Mouse (Mus musculus): ENCODE results near the gene Wwox. TPM values are rescaled to one million over a fixed set of nuclear protein-coding genes. Genes with fewer than 3 reads are reported as not detected.

The Wwox gene
- polyA plus RNA-seq, 1 experiment, result not detected

DNA sequence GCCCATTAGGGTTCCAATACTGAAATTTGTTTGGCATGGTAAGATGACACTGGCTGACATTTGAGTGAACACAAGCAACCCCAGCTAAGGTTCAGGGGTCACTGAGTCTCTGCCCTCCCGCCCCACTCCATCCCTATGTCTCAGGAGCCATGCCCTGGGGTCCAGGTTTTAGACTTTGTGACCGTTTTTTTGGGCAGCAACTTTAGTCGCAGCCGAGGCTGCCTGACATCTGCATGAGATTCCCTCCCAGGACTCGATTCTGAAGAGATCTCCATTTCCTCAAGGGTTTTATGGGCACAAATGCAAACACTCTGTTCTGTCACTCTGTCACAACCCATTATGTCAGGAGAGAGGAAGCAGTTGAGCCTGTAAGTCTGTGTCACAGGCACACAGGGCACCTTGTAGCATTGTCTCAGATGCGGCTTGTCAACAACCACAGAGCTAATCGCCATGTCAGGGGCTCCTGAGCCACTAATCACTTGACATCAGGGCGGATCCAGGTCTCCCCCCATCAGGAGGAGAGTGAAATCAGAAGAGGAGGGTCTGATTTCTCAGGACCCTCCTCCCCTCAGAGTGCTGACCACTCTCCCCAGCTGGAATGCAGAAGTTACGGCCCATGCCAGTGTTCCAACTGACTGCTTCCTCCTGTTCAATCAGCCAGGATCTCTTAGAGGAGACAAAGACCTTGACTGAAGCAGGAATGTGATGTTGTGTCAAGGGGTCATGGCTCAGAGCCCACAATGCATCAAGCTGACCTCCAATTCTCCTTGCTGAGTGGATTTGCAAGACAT is 704.3 kb downstream of the Wwox start:
- TF ChIP-seq CTCF (IDR thresholded peaks at IDR 0.05; ENCODE audit: insufficient read depth, low read depth, low read length) (no peak), POLR2A (IDR thresholded peaks at IDR 0.05; ENCODE audit: insufficient read depth, low read depth, low read length) (no peak)
- WGBS, result 93% methylated on average over 9 of the region's 9 CpGs
- no peak overlapping the region for H3K4me3 ChIP-seq (ENCODE audit: insufficient read depth, low read depth, low read length)

DNA sequence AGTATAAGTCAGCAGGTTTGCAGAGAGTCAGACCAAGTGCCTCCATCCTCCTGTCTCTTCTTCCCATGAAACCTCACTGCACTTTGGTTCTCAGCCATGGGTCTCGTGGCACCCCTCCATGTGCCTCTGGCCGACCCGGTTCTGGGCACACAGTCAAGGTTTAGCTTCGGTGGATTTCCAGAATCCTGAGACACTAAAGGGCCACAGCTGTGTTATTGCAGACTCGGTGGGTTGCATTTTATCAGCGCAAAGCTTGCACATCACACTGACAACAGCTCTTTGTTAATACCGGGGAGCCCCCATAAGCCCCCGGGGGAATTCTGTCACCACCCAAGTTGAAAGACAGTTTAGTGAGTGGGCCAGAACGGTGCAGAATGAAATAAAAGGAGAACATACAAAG is 707.6 kb downstream of the Wwox start:
- Histone ChIP-seq H3K27ac (ENCODE audit: insufficient read depth, low read depth, low read length) (no peak overlapping the region), H3K4me3 (ENCODE audit: insufficient read depth, low read depth, low read length) (no peak overlapping the region), H3K4me1 (ENCODE audit: control insufficient read depth, insufficient read depth, low read length) (peaks cover 8% of the 10 kb centered on the region)
- TF ChIP-seq CTCF (IDR thresholded peaks at IDR 0.05; ENCODE audit: insufficient read depth, low read depth, low read length) (no peak), POLR2A (IDR thresholded peaks at IDR 0.05; ENCODE audit: insufficient read depth, low read depth, low read length) (no peak)
- WGBS, result 23% methylated on average over 9 of the region's 9 CpGs

More for the DNA sequence above, 704.3 kb downstream of the Wwox start:
- Histone ChIP-seq H3K4me1 (ENCODE audit: control insufficient read depth, insufficient read depth, low read length) (peaks cover 3% of the 10 kb centered on the region; the same call in 1 of the 2 replicates), H3K27ac (ENCODE audit: insufficient read depth, low read depth, low read length) (no peak overlapping the region)

DNA sequence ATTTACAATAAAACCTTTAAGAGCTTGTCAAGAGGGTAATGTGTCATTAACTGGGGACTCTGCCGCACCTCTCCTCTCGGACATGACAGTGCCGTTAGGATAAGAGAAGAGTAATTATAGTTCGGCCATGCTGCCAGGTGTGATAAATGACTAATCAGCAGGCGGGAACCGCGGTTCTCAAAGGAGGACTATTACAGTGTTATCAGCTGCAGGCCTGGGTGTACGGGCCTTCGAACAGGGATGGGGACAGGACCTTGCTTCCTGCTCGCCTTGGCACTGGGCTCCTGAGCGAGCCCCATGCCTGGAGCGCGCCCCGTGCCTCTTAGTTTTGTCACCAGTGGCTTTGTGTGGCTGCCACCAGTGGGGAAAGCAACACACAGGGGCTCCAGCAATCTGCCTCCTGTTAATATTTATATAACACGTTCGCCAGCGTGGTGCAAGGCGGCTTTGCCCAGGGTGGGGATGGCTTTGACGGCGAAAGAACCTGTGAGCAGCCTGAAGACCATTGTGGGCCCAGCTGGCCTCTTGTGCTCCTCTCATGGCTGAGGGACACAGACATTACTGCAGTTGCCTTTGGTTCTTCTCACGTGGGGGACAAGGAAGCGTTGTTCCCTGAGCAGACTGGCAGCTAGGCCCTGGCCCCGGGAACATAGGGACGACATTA is 711.1 kb downstream of the Wwox start:
- 83% methylated on average over 24 of the region's 24 CpGs for WGBS
- no peak overlapping the region for H3K4me3 ChIP-seq (ENCODE audit: insufficient read depth, low read depth, low read length)
- TF ChIP-seq CTCF (IDR thresholded peaks at IDR 0.05; ENCODE audit: insufficient read depth, low read depth, low read length), result no peak
- no peak for TF ChIP-seq POLR2A (IDR thresholded peaks at IDR 0.05; ENCODE audit: insufficient read depth, low read depth, low read length)
- peaks cover 11% of the 10 kb centered on the region for H3K4me1 ChIP-seq (ENCODE audit: control insufficient read depth, insufficient read depth, low read length)
- no peak overlapping the region for H3K27ac ChIP-seq (ENCODE audit: insufficient read depth, low read depth, low read length)

DNA sequence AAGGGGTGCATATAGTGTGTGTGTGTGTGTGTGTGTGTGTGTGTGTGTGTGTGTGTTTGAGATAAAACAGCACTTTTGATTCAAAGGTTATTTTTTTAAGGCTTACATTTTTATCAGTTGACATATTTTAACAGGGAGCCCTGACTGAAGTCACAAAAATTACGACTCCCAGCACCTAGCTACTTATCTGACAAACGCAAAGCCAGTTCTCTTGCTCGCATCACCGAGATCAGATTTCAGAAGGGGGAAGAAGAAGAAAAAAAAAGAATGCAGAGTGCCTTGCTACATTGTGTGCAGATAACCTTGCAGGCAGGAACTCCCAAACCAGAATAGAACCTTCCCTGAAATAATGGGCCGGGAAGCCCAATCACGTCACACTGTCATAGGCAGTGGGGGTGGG is 712.0 kb downstream of the Wwox start:
- 73% methylated on average over 6 of the region's 6 CpGs for WGBS
- H3K4me3 ChIP-seq (ENCODE audit: insufficient read depth, low read depth, low read length), result no peak overlapping the region
- H3K27ac ChIP-seq (ENCODE audit: insufficient read depth, low read depth, low read length), result no peak overlapping the region
- H3K4me1 ChIP-seq (ENCODE audit: control insufficient read depth, insufficient read depth, low read length), result peaks cover 11% of the 10 kb centered on the region
- TF ChIP-seq POLR2A (IDR thresholded peaks at IDR 0.05; ENCODE audit: insufficient read depth, low read depth, low read length) (no peak), CTCF (IDR thresholded peaks at IDR 0.05; ENCODE audit: insufficient read depth, low read depth, low read length) (no peak)

DNA sequence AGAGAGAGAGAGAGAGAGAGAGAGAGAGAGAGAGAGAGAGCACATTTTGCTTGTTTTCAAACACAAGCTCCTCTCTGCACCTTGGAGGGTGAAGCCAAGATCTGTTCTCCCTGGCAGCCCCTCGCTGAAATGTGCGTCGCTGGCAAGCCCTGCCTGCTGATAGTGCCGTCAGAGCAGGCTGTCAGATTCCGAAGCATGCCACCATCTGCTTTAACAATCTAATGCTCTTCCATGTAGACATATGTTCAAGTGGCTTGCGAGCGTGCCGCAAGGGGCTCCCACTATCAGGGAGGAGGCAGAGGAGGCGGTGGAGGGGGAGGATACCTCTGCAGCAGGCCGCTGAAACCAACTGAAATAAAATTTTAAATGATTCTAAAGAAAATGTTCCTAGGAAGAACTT is 714.6 kb downstream of the Wwox start:
- no peak for TF ChIP-seq CTCF (IDR thresholded peaks at IDR 0.05; ENCODE audit: insufficient read depth, low read depth, low read length)
- no peak for TF ChIP-seq POLR2A (IDR thresholded peaks at IDR 0.05; ENCODE audit: insufficient read depth, low read depth, low read length)
- H3K4me3 ChIP-seq (ENCODE audit: insufficient read depth, low read depth, low read length), result no peak overlapping the region
- 58% methylated on average over 10 of the region's 10 CpGs for WGBS
- peaks cover 10% of the 10 kb centered on the region for H3K4me1 ChIP-seq (ENCODE audit: control insufficient read depth, insufficient read depth, low read length)
- H3K27ac ChIP-seq (ENCODE audit: insufficient read depth, low read depth, low read length), result no peak overlapping the region

DNA sequence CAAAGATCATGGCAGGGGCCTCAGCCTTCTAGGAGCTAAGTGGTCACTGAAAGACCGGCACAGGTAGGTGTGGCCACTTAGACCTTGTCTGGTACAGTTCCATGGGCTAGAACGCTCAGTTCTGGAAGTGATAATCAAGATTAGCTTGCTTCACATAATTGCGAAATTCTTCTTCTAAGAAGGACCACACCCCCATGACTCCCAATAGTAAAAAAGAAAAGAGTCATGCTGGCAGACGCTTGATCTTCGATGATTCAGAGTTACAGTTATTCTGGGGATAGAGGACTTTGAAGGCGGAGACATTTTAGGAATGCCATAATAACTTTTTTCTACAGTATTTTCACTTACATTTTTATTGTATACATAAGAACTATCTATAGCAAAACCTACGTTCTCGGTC is 716.7 kb downstream of the Wwox start:
- WGBS, result 83% methylated on average over 8 of the region's 8 CpGs
- H3K27ac ChIP-seq (ENCODE audit: insufficient read depth, low read depth, low read length), result no peak overlapping the region
- H3K4me1 ChIP-seq (ENCODE audit: control insufficient read depth, insufficient read depth, low read length), result peaks cover 10% of the 10 kb centered on the region

DNA sequence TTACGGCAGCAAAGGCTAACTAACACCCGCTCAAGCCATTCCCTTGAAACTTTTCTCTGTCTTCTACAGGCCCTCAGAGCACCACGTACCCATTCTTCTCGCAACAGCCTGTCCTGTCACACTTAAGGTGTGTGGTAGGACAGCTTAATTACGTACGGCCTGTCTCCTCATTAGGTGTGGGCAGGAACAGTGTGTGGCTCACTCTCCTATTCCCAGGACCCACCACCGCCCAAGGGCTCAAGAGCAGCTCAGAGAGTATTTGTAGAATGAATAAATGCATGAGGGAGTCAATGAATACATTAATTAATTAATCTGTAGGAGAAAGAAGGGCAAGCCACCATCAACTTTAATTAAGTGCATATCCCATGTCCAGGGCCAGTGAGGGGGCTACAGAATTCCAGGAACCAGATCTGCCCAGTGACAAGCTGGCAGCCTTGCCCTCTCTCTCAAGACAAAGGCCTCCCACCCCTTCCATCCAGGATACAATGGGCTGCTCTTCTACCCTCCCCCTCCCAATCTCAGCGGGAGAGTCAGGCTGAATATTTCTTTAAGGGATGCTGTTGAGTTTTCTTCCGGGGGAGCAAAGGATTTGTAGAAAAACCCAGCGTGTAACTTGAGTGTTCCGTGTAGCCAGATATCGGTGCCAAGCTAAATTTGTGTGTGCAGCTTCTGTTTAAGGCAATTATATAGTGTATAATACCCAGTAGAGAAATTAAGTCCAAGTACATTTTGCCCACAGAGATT is 718.7 kb downstream of the Wwox start:
- WGBS, result 65% methylated on average over 12 of the region's 12 CpGs
- no peak for TF ChIP-seq POLR2A (IDR thresholded peaks at IDR 0.05; ENCODE audit: insufficient read depth, low read depth, low read length)
- TF ChIP-seq CTCF (IDR thresholded peaks at IDR 0.05; ENCODE audit: insufficient read depth, low read depth, low read length), result no peak
- Histone ChIP-seq H3K4me1 (ENCODE audit: control insufficient read depth, insufficient read depth, low read length) (peaks cover 10% of the 10 kb centered on the region), H3K27ac (ENCODE audit: insufficient read depth, low read depth, low read length) (no peak overlapping the region), H3K4me3 (ENCODE audit: insufficient read depth, low read depth, low read length) (no peak overlapping the region)

More for the DNA sequence above, 716.7 kb downstream of the Wwox start:
- no peak overlapping the region for H3K4me3 ChIP-seq (ENCODE audit: insufficient read depth, low read depth, low read length)
- TF ChIP-seq POLR2A (IDR thresholded peaks at IDR 0.05; ENCODE audit: insufficient read depth, low read depth, low read length) (no peak), CTCF (IDR thresholded peaks at IDR 0.05; ENCODE audit: insufficient read depth, low read depth, low read length) (no peak)

DNA sequence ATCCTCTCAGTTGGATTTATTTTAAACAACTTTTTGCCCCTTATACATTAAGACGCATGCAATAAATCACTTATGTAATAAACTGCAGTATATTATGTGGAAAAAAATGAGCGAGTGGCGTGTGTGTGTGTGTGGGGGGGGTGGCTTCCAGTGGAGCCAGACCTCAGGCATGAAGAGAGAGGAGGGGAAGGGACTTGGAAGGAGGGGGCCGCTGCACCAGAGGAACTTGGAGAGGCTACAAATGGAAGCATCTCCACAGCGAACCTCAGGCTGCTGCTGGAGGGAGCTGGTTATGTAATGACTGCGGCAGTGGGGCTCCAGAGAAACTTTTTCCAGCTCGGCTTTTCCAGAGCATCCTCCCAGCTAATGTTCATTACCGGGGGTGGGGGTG is 719.3 kb downstream of the Wwox start:
- no peak for TF ChIP-seq CTCF (IDR thresholded peaks at IDR 0.05; ENCODE audit: insufficient read depth, low read depth, low read length)
- no peak for TF ChIP-seq POLR2A (IDR thresholded peaks at IDR 0.05; ENCODE audit: insufficient read depth, low read depth, low read length)
- Histone ChIP-seq H3K4me3 (ENCODE audit: insufficient read depth, low read depth, low read length) (no peak overlapping the region), H3K27ac (ENCODE audit: insufficient read depth, low read depth, low read length) (no peak overlapping the region), H3K4me1 (ENCODE audit: control insufficient read depth, insufficient read depth, low read length) (peaks cover 10% of the 10 kb centered on the region)
- WGBS, result 9% methylated on average over 8 of the region's 8 CpGs

DNA sequence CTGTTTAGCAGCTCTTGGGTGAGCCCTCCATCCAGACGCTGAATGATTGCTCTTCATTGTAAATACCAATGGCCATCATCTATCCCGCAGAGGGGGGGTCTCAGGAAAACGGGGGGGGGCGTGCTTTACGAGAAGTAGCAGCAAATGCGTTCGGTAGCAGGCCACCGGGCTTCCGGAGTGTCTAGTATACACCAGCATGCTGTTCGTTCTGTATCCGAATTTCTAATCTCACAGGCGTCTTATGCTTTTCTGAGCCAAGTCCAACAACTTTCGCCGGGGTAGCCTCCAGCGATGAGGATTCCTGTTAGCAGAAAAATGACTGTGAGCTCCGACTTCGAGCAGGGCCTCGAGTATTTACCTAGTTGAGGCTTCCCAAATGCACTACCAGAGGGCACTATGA is 719.8 kb downstream of the Wwox start:
- no peak for TF ChIP-seq POLR2A (IDR thresholded peaks at IDR 0.05; ENCODE audit: insufficient read depth, low read depth, low read length)
- TF ChIP-seq CTCF (IDR thresholded peaks at IDR 0.05; ENCODE audit: insufficient read depth, low read depth, low read length), result no peak
- Histone ChIP-seq H3K4me3 (ENCODE audit: insufficient read depth, low read depth, low read length) (peak overlapping the region; percentile 28), H3K27ac (ENCODE audit: insufficient read depth, low read depth, low read length) (no peak overlapping the region), H3K4me1 (ENCODE audit: control insufficient read depth, insufficient read depth, low read length) (peaks cover 7% of the 10 kb centered on the region)
- whole genome bisulfite sequencing, result 5% methylated on average over 18 of the region's 18 CpGs
